Mouse (Mus musculus): ENCODE measurements around the gene Itgb3. TPM values are rescaled to one million over a fixed set of nuclear protein-coding genes. Genes with fewer than 3 reads are reported as not detected.

Gene Itgb3
- polyA plus RNA-seq, 1 experiment from 2014 or later, result 0.91 TPM

GRCm38 (mm10) chr11:104626635-104627034, 18.8 kb downstream of the Itgb3 start:
- no peak overlapping the region for H3K27ac ChIP-seq (ENCODE audit: low read length)
- no peaks in the 10 kb centered on the region for H3K36me3 ChIP-seq (ENCODE audit: control insufficient read depth, insufficient read depth)
- H3K9me3 ChIP-seq (ENCODE audit: control insufficient read depth, low read length), result no peaks in the 10 kb centered on the region
- ATAC-seq, result no peak
- H3K4me1 ChIP-seq (replicated peaks; ENCODE audit: control insufficient read depth, insufficient read depth, low read length), result no peaks in the 10 kb centered on the region
- H3K27me3 ChIP-seq (replicated peaks; ENCODE audit: control insufficient read depth, insufficient read depth, low read length), result no peaks in the 10 kb centered on the region
- no peak overlapping the region for H3K9ac ChIP-seq (replicated peaks; ENCODE audit: low read depth, low read length)
- no peak overlapping the region for H3K4me3 ChIP-seq (replicated peaks; ENCODE audit: low read length)
- no peak overlapping the region for H3K4me2 ChIP-seq (ENCODE audit: low read length)

DNA sequence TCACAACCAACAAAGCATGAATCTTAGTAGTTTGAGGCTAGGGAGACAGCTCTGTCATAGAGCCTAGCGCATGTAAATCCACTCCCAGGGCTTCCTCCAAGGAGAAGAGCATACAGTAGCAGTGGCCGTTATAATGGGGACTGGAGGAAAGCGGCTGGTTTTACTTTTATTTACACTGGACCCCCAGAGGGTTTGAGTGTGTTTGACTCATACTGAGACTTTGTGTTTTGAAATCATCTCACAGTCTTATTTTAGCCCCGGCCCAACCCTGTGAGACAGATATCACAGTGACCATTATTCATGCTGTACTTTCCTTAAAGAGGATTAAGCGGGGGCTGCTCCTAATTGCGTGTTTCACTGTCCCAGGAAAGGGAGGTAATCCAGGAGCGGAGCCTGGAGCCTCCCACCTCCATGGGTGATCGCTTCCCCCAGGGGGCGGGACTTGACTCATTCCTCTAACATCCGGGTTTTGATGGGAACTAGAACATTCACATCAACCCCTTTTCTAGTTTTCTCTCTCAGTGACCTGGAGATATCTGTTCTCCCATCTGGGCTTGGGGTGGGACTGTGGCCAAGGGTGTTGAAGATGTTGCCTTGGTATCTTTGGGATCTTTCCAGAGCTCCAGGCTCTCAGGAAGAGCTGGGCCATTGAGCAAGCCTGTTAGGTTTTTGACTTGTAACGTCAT, 20.0 kb downstream of the Itgb3 start:
- Histone ChIP-seq H3K4me1 (replicated peaks; ENCODE audit: control insufficient read depth, insufficient read depth, low read length) (no peaks in the 10 kb centered on the region), H3K4me3 (replicated peaks; ENCODE audit: low read length) (no peak overlapping the region), H3K9me3 (ENCODE audit: control insufficient read depth, low read length) (no peaks in the 10 kb centered on the region), H3K4me2 (ENCODE audit: low read length) (no peak overlapping the region), H3K9ac (replicated peaks; ENCODE audit: low read depth, low read length) (no peak overlapping the region), H3K27me3 (replicated peaks; ENCODE audit: control insufficient read depth, insufficient read depth, low read length) (no peaks in the 10 kb centered on the region), H3K36me3 (ENCODE audit: control insufficient read depth, insufficient read depth) (no peaks in the 10 kb centered on the region), H3K27ac (ENCODE audit: low read length) (no peak overlapping the region)
- no peak for ATAC-seq
- 42% methylated on average over 11 of the region's 11 CpGs for WGBS

GRCm38 (mm10) chr11:104628566-104628965, 20.8 kb downstream of the Itgb3 start:
- Histone ChIP-seq H3K27ac (ENCODE audit: low read length) (no peak overlapping the region), H3K9ac (replicated peaks; ENCODE audit: low read depth, low read length) (no peak overlapping the region), H3K4me2 (ENCODE audit: low read length) (no peak overlapping the region), H3K4me3 (replicated peaks; ENCODE audit: low read length) (no peak overlapping the region), H3K36me3 (ENCODE audit: control insufficient read depth, insufficient read depth) (no peaks in the 10 kb centered on the region), H3K27me3 (replicated peaks; ENCODE audit: control insufficient read depth, insufficient read depth, low read length) (no peaks in the 10 kb centered on the region), H3K9me3 (ENCODE audit: control insufficient read depth, low read length) (no peaks in the 10 kb centered on the region), H3K4me1 (replicated peaks; ENCODE audit: control insufficient read depth, insufficient read depth, low read length) (no peaks in the 10 kb centered on the region)
- no peak for ATAC-seq
- 89% methylated on average over 5 of the region's 5 CpGs for WGBS

DNA sequence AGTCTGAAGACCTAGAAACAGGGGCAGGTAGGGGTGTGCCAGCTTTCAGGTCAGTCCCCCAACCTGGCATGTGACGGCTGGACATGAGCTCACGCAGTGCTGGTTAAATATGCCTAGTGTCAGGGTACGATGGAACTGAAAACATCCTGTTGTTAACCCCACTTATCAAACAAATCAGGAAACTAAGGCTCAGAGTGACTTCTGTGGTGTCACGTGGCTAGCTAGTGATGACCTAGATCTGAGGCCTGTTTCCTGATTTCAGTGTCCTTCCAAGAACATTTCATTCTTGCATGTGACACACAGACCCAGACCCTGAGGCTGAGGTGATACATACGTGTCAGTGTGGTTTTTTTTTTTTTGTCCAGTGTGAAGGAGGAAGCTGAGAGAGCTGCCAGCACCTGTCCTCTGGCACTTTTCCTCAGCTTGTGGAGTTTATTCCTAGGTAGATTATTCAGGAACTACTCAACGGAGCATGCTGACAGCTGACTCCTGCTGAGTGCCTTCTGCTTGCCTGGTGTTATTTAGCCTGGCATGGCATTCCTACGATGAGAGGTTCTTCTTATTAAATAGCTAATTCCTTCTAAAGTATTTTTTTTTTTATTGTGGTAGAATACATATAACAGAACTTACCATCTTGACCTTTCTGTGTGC, 22.5 kb downstream of the Itgb3 start:
- ATAC-seq, result no peak
- 79% methylated on average over 7 of the region's 7 CpGs for WGBS
- Histone ChIP-seq H3K4me1 (replicated peaks; ENCODE audit: control insufficient read depth, insufficient read depth, low read length) (no peaks in the 10 kb centered on the region), H3K36me3 (ENCODE audit: control insufficient read depth, insufficient read depth) (no peaks in the 10 kb centered on the region), H3K9me3 (ENCODE audit: control insufficient read depth, low read length) (no peaks in the 10 kb centered on the region), H3K9ac (replicated peaks; ENCODE audit: low read depth, low read length) (no peak overlapping the region), H3K27me3 (replicated peaks; ENCODE audit: control insufficient read depth, insufficient read depth, low read length) (no peaks in the 10 kb centered on the region), H3K4me2 (ENCODE audit: low read length) (no peak overlapping the region), H3K4me3 (replicated peaks; ENCODE audit: low read length) (no peak overlapping the region), H3K27ac (ENCODE audit: low read length) (no peak overlapping the region)

DNA sequence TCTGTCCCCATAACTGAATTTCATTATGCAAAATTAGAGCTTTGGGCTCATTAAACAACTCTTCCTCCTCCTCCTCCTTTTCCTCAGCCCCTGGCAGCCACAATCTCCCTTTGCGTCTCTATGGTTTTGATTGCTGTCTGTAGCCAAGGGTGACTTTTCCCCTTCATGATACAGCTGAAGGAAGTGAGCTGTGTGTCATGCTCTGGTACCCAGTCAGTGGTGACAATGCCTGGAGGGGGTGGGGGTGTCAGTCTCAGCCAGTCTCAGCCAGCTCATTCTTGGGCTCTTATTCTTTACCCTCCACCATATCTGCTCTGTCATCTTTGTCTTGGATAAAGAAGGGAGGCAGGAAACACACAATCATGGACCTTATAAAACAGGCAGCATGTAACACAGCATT, 23.5 kb downstream of the Itgb3 start:
- no peak overlapping the region for H3K27ac ChIP-seq (ENCODE audit: low read length)
- H3K4me1 ChIP-seq (replicated peaks; ENCODE audit: control insufficient read depth, insufficient read depth, low read length), result no peaks in the 10 kb centered on the region
- no peaks in the 10 kb centered on the region for H3K9me3 ChIP-seq (ENCODE audit: control insufficient read depth, low read length)
- WGBS, result 91% methylated on average over 1 of the region's 1 CpGs
- H3K9ac ChIP-seq (replicated peaks; ENCODE audit: low read depth, low read length), result no peak overlapping the region
- H3K4me2 ChIP-seq (ENCODE audit: low read length), result no peak overlapping the region
- ATAC-seq, result no peak
- no peak overlapping the region for H3K4me3 ChIP-seq (replicated peaks; ENCODE audit: low read length)
- no peaks in the 10 kb centered on the region for H3K36me3 ChIP-seq (ENCODE audit: control insufficient read depth, insufficient read depth)
- no peaks in the 10 kb centered on the region for H3K27me3 ChIP-seq (replicated peaks; ENCODE audit: control insufficient read depth, insufficient read depth, low read length)

- Histone ChIP-seq H3K9ac (replicated peaks; ENCODE audit: low read depth, low read length) (no peak overlapping the region), H3K4me2 (ENCODE audit: low read length) (no peak overlapping the region), H3K36me3 (ENCODE audit: control insufficient read depth, insufficient read depth) (no peaks in the 10 kb centered on the region), H3K4me3 (replicated peaks; ENCODE audit: low read length) (no peak overlapping the region), H3K27ac (ENCODE audit: low read length) (no peak overlapping the region), H3K27me3 (replicated peaks; ENCODE audit: control insufficient read depth, insufficient read depth, low read length) (no peaks in the 10 kb centered on the region), H3K4me1 (replicated peaks; ENCODE audit: control insufficient read depth, insufficient read depth, low read length) (no peaks in the 10 kb centered on the region), H3K9me3 (ENCODE audit: control insufficient read depth, low read length) (no peaks in the 10 kb centered on the region)
- 98% methylated on average over 14 of the region's 14 CpGs for WGBS
- ATAC-seq, result no peak
These were observed 29.2 kb downstream of the Itgb3 start for GRCm38 (mm10) chr11:104637010-104637409.

- no peak overlapping the region for H3K9ac ChIP-seq (replicated peaks; ENCODE audit: low read depth, low read length)
- no peaks in the 10 kb centered on the region for H3K4me1 ChIP-seq (replicated peaks; ENCODE audit: control insufficient read depth, insufficient read depth, low read length)
- H3K4me2 ChIP-seq (ENCODE audit: low read length), result no peak overlapping the region
- H3K27me3 ChIP-seq (replicated peaks; ENCODE audit: control insufficient read depth, insufficient read depth, low read length), result no peaks in the 10 kb centered on the region
- 61% methylated on average over 5 of the region's 5 CpGs for WGBS
- no peak for ATAC-seq
- no peaks in the 10 kb centered on the region for H3K9me3 ChIP-seq (ENCODE audit: control insufficient read depth, low read length)
- H3K36me3 ChIP-seq (ENCODE audit: control insufficient read depth, insufficient read depth), result no peaks in the 10 kb centered on the region
- no peak overlapping the region for H3K27ac ChIP-seq (ENCODE audit: low read length)
- no peak overlapping the region for H3K4me3 ChIP-seq (replicated peaks; ENCODE audit: low read length)
These were observed 30.2 kb downstream of the Itgb3 start for GRCm38 (mm10) chr11:104638006-104638405.

- Histone ChIP-seq H3K36me3 (ENCODE audit: control insufficient read depth, insufficient read depth) (no peaks in the 10 kb centered on the region), H3K4me2 (ENCODE audit: low read length) (no peak overlapping the region), H3K9ac (replicated peaks; ENCODE audit: low read depth, low read length) (no peak overlapping the region), H3K27me3 (replicated peaks; ENCODE audit: control insufficient read depth, insufficient read depth, low read length) (no peaks in the 10 kb centered on the region), H3K4me3 (replicated peaks; ENCODE audit: low read length) (no peak overlapping the region), H3K4me1 (replicated peaks; ENCODE audit: control insufficient read depth, insufficient read depth, low read length) (no peaks in the 10 kb centered on the region), H3K9me3 (ENCODE audit: control insufficient read depth, low read length) (no peaks in the 10 kb centered on the region), H3K27ac (ENCODE audit: low read length) (no peak overlapping the region)
- WGBS, result 97% methylated on average over 2 of the region's 2 CpGs
- no peak for ATAC-seq
These were observed 31.1 kb downstream of the Itgb3 start for GRCm38 (mm10) chr11:104638906-104639305.

DNA sequence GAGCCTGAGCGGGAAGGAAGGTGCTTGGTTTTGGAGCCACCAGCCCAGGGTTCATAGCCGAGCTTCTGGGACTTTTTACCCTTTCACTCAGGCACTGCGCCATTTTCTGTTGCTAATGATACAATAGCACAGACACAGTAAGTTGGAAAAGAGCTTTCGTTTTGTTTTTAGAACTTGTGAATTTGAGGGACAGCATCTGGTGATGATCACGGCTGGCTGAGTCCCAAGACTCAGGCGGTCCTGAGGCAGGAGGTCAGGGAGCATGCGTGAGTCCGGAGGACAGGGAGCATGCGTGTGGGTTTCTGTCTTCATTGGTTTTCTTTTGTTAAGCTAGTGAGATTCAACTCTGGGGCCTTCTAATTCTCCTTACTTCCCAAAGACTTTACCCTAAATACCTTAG, 31.8 kb downstream of the Itgb3 start:
- H3K4me3 ChIP-seq (replicated peaks; ENCODE audit: low read length), result no peak overlapping the region
- no peaks in the 10 kb centered on the region for H3K36me3 ChIP-seq (ENCODE audit: control insufficient read depth, insufficient read depth)
- no peak overlapping the region for H3K27ac ChIP-seq (ENCODE audit: low read length)
- 86% methylated on average over 9 of the region's 9 CpGs for WGBS
- H3K27me3 ChIP-seq (replicated peaks; ENCODE audit: control insufficient read depth, insufficient read depth, low read length), result no peaks in the 10 kb centered on the region
- no peak for ATAC-seq
- no peaks in the 10 kb centered on the region for H3K4me1 ChIP-seq (replicated peaks; ENCODE audit: control insufficient read depth, insufficient read depth, low read length)
- no peaks in the 10 kb centered on the region for H3K9me3 ChIP-seq (ENCODE audit: control insufficient read depth, low read length)
- no peak overlapping the region for H3K9ac ChIP-seq (replicated peaks; ENCODE audit: low read depth, low read length)
- H3K4me2 ChIP-seq (ENCODE audit: low read length), result no peak overlapping the region

Data from forebrain, embryonic 16.5 days (tissue).